Mouse (Mus musculus) cerebral cortex, adult 2 months (tissue): Measurements from ENCODE around the gene Msi2.

ENCODE experiments used
- WGBS: fragments of 180-500 bp; shearing (Covaris S2); methylation state at CpG from one replicate; pipeline ENCODE4 v1.1.7; 2018; 5-methylcytosine and 5-hydroxymethylcytosine counted together

The Msi2 gene

DNA sequence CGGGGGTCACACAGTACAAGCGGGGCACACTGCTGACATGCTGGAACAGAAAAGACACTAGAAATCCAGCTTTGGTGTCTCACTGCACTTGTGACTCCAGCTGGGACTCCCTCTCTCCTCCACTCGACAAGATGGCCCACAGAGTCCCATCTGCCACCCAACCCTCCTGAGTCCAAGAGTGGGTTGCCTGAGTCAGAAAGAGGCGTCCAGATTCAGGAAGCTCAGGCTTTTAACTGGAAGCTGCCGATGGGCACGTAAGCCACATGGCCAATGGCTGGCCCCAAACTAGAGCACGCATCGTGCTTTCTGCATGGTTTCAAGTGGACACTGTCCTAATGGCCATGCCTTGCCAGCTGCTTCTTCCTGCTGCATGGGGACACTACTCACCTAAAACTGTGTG is 126.2 kb downstream of the Msi2 start:
- WGBS, result 80% methylated on average over 8 of the region's 8 CpGs

GRCm38 (mm10) chr11:88590647-88591046 is 127.7 kb downstream of the Msi2 start:
- WGBS, result 77% methylated on average over 5 of the region's 5 CpGs

DNA sequence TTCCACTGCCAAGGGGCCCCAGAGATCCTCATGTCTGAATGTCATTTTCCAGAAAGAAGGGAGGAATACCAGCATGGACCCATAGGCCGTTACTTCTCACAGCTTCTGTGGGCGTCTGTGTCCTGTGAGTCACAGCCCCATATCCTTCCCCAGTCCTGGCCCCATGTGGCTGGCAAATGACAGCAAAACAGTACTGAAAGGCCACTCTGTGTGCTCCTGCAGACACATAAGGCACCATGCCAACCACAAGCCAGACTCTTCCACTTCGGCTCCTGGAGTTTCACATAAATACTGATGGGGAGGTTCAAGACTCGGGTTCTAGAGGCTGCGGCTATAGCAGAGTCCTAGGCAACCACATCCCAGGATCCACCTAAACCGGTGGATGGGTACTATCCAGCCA is 128.7 kb downstream of the Msi2 start:
- 64% methylated on average over 6 of the region's 6 CpGs for WGBS

GRCm38 (mm10) chr11:88588688-88589210 is 129.6 kb downstream of the Msi2 start:
- WGBS, result 68% methylated on average over 9 of the region's 9 CpGs

GRCm38 (mm10) chr11:88587710-88588109 is 130.6 kb downstream of the Msi2 start:
- 79% methylated on average over 5 of the region's 5 CpGs for WGBS

DNA sequence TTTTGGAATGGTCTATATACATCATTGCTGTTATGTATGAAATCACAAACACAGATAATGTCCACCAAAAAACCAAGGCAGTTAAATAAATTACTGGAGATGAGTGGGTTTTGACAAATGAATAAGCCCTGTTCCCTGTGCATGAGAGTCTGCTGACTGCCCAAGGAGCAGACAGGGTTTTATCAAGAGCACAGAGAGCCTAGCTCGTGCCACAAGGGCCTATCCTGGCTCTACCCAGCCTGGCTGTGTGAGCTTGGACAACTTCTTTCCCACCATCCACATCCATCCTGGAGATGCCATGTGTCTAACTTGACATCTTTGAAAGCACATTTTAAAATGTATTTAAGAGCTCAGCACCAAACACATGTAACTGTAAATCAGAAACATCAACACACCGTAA is 132.4 kb downstream of the Msi2 start:
- 75% methylated on average over 2 of the region's 2 CpGs for WGBS

- 62% methylated on average over 10 of the region's 10 CpGs for WGBS
Measured at GRCm38 (mm10) chr11:88585171-88585632, 133.1 kb downstream of the Msi2 start.

DNA sequence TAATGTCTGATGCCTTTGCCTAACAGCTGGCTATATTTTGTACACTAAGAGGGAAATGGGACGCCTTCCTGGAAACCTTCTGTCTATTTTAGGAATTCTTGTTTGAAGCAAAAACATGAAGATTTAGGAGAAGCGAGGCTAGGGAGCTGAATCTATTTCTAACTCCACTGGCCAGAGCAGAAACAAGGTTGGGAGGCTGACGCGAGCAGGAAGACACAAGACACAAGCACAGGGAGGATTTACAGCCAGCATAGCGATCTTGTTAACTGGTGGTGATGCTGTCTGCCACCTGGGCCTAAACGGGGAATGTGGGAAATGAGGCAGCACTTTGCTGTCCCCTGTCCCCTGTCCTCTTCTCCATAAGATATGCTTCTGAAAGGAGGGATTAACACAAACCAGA is 134.4 kb downstream of the Msi2 start:
- WGBS, result 32% methylated on average over 6 of the region's 6 CpGs

DNA sequence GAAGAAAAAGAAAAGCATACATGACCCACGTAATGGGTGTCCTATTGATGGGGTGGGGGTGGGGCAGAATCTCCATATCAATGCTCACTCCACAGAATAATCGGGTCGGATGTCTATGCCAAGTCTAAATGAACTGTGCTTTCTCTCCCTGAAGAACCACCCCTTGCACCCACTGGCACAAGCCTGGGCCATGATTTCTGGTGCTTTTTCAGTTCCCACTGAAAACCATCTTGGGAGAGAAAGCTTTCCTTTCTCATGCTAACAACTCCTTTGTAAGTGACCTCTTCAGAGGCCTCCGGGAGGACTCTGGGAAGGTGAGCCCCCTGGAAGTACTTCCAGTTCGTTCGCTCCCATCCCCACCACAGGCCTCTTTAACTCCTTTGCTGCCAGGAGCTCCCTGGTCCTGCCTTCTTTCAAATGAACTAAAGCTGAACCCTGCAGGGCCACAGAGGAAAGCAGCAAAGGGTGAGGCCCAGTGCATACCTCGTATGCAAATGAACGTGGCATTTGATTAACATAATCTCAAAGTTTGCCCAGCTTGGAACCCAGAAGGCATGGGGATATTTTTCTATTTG is 135.0 kb downstream of the Msi2 start:
- WGBS, result 51% methylated on average over 8 of the region's 8 CpGs

- WGBS, result 61% methylated on average over 7 of the region's 7 CpGs
Measured at GRCm38 (mm10) chr11:88582781-88583180, 135.5 kb downstream of the Msi2 start.

- 60% methylated on average over 13 of the region's 13 CpGs for WGBS
Measured at GRCm38 (mm10) chr11:88582021-88582707, 136.1 kb downstream of the Msi2 start.

DNA sequence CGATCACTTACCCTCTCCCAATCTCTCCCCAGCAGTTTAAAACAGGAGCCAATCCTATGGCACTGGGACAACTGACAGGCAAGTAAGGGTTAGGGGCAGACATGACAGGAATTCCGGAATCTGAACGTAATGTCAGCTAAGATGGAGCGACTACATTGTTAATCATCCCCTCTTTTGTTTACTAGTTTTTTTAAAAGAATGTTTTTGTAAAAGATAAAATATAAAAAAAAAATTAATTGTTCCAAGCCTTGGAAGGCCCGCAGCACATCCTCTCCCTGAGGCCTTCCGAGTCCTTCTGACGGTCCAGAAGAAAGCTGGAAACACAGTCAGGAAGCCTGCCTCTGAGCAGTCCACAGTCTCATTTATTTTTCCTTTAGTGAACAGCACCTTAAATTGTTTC is 136.9 kb downstream of the Msi2 start:
- WGBS, result 75% methylated on average over 7 of the region's 7 CpGs

DNA sequence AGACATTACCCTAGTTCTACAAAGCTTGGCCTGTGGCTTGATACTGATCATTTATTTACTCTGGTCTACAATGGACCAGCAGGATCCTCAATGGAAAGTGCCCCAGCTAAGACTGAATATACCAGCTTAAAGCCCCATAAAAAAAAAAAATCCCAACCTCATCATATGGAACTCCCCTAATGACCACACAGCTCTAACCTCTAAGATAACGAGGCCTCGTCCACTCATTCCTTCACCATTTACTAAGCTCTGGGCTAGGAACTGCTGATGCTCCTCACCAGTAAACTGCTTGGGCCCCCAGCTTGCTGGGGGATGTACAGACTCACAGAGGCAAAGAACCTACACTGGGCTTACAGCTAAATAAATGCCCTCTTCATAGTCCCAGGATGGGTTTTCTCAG is 139.6 kb downstream of the Msi2 start:
- 93% methylated on average over 2 of the region's 2 CpGs for WGBS

DNA sequence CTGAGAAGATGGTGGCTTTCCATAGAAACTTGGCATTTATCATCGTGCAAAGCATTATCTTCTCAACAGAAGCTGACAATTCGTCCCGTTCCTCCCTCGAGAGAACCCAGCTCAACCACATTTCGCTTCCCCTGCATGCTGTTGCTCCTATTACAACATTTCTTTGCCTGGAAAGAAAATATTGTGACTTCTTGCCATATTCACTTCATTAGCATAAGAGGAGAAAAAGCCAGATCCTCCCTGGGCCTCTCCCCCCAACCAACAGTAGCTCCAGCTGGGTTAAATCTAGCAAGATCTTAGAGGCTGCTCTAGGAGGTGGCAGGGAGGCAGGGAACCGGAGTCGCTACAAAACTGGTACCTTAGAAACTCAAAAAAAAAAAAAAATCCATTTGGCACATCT is 141.2 kb downstream of the Msi2 start:
- WGBS, result 43% methylated on average over 7 of the region's 7 CpGs

- 57% methylated on average over 7 of the region's 7 CpGs for WGBS
Measured at GRCm38 (mm10) chr11:88576233-88576998, 141.9 kb downstream of the Msi2 start.

- 41% methylated on average over 4 of the region's 4 CpGs for WGBS
Measured at GRCm38 (mm10) chr11:88574575-88575360, 143.5 kb downstream of the Msi2 start.

- 92% methylated on average over 5 of the region's 5 CpGs for WGBS
Measured at GRCm38 (mm10) chr11:88573013-88573412, 145.3 kb downstream of the Msi2 start.

DNA sequence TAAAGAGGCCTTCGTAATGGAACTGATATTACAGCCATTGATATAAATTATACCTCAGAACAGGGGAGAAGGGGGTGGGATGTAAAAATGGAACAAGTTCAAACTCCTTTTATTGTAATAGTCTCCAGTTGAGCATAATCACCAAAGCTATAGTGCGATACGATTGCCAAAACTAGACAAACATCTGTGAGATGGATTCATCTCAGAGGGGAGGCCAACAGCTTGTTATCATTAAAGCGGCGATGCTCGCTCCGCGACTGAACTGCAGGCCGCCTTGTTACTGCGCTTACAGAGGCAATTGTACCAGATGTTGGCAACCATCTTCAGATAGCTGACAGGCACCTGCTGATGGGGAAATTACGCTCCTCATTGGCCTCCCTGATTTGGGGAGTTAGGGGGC is 145.9 kb downstream of the Msi2 start:
- WGBS, result 86% methylated on average over 11 of the region's 11 CpGs

DNA sequence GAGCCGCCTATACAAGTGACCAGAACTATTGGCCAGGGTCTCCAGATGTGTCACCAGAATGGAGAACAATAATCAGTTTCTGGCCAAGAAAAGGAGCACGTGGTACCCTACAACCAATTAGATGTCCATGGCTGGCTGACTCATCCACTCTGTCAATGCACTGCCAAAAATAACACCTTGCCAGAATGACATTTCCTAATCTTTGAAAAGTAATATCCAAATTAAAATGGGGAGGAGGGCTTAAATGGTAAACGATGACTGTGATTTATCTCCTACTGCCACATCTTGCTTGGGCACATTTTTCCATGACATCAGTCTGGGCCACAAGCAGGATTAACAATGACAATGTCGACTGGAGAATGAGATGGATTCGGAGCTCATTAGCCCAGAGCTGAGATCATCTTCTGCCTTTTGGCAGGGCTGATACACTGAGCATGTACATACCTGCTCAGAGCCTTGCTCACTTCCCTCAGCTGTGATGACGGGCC is 147.6 kb downstream of the Msi2 start:
- 56% methylated on average over 6 of the region's 6 CpGs for WGBS

GRCm38 (mm10) chr11:88566613-88567606 is 151.4 kb downstream of the Msi2 start:
- 76% methylated on average over 20 of the region's 20 CpGs for WGBS
